Mouse (Mus musculus) liver, postnatal 0 days (tissue): ENCODE measurements at regions not wholly inside any gene's neighbourhood (a gene's known extent, or its start where the extent isn't known, plus 50 kb on each side); places are given as distances from the start of the nearest gene placed in this dataset.

Experiments used
- CTCF ChIP-seq: sonication (generic); IDR thresholded peaks from 2 replicates; pipeline ENCODE4 v1.5.1; 2016; ENCODE audit warnings: antibody characterized with exemption, low read depth
- EP300 ChIP-seq: IDR thresholded peaks from 2 replicates; pipeline ENCODE4 v1.6.1; 2016; ENCODE audit warnings: antibody characterized with exemption, low read depth, mild to moderate bottlenecking

DNA sequence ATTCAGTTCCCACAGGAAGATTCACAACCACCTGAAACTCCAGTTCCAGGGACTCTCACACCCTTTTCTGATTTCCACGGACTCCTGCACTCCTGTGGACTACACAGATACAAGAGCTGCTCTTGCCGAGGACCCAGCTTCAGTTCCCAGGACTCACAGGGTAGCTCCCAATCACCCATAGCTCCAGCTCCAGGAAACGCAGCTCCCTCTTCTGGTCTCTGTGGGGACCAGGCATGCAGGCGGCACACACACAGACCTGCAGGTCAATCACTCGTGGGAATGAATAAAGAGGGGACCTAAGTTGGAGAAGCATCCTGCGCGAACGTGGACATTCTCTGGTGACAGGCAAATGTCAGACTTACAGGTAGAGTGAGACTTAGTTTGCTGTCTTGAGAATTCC lies 214.3 kb upstream of the Rgma start:
- TF ChIP-seq CTCF: no peak
- TF ChIP-seq EP300: no peak
